Mouse (Mus musculus) forebrain, embryonic 16.5 days (tissue): ENCODE data around the gene Parm1. TPM values are rescaled to one million over a fixed set of nuclear protein-coding genes. Genes with fewer than 3 reads are reported as not detected.
A peak's percentile ranks its signal among the peaks of the same experiment; 100 is the strongest.

Experiments used
- ATAC-seq: fragments of 200-750 bp; cut with Nextera tagmentation; 2 replicates; pipeline ENCODE4 v1.8.0; 2017; ENCODE audit warnings: mild to moderate bottlenecking, moderate library complexity
- H3K27ac ChIP-seq: fragments of 300-500 bp; sonication (generic); 2 replicates; pipeline ENCODE4 v1.5.1; 2014; ENCODE audit warnings: low read length, control low read depth
- H3K27me3 ChIP-seq: fragments of 300-500 bp; sonication (generic); replicated peaks from 2 replicates; pipeline ENCODE4 v1.6.1; 2014; ENCODE audit warnings: low read length; ENCODE audit not compliant: control insufficient read depth, insufficient read depth
- H3K36me3 ChIP-seq: fragments of 300-500 bp; sonication (generic); 2 replicates; pipeline ENCODE4 v1.6.1; 2014; ENCODE audit not compliant: control insufficient read depth, insufficient read depth
- H3K4me1 ChIP-seq: fragments of 300-500 bp; sonication (generic); replicated peaks from 2 replicates; pipeline ENCODE4 v1.6.1; 2014; ENCODE audit warnings: low read length; ENCODE audit not compliant: control insufficient read depth, insufficient read depth
- H3K4me2 ChIP-seq: fragments of 300-500 bp; sonication (generic); 2 replicates; pipeline ENCODE4 v1.6.1; 2014; ENCODE audit warnings: mild to moderate bottlenecking, low read length, control low read depth
- H3K4me3 ChIP-seq: fragments of 300-500 bp; sonication (generic); replicated peaks from 2 replicates; pipeline ENCODE4 v1.5.1; 2014; ENCODE audit warnings: mild to moderate bottlenecking, low read length, control low read depth
- H3K9ac ChIP-seq: fragments of 300-500 bp; sonication (generic); replicated peaks from 2 replicates; pipeline ENCODE4 v1.6.1; 2014; ENCODE audit warnings: low read depth, low read length, control low read depth
- H3K9me3 ChIP-seq: fragments of 300-500 bp; sonication (generic); 2 replicates; pipeline ENCODE4 v1.6.1; 2016; ENCODE audit warnings: low read length; ENCODE audit not compliant: control insufficient read depth
- WGBS: fragments of 180-500 bp; shearing (Covaris S2); extraction: QIAGEN DNeasy Blood & Tissue Kit; methylation state at CpG from one replicate; pipeline ENCODE4 v1.1.7; 2014; 5-methylcytosine and 5-hydroxymethylcytosine counted together
- polyA plus RNA-seq: library from polyadenylated mRNA; unstranded; fragments of >200 nt; fragmentation: Nextera tagmentation; extraction: Ambion mirVana; gene quantifications from 2 replicates; pipeline ENCODE4 v1.2.1, GENCODE M21; 2015

The Parm1 gene
- polyA plus RNA-seq, 1 experiment from 2014 or later, result 6.1 TPM

DNA sequence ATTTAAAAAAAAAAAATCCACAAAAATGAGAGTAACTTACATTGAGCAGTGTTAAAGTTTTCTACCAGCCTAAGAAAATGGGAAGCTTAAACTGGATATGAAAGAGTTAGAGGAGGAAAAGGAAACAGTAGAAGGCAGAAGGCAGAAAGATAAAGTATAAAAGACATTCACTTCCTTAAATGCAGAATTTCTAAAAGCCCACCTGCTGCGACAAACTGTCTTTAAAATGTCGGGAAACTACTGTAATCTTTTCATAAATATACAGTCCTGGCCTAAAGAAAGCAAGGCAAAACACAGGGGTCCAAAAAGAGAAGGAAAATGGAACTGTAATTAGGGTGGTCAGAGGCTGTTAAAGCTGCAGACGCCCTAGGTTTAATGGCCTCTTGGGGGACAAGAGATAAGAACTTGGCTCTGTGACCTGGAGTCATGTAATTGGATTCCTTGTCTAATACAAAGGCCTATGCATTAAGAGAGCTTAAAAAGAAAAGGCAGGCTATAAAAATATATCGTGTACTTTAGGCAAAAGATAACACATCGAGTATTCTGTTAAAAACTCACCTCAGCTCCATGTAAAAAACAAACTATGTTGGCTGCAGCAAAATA, 13.0 kb upstream of the Parm1 start:
- Histone ChIP-seq H3K4me2 (no peak overlapping the region), H3K9ac (no peak overlapping the region), H3K27ac (no peak overlapping the region), H3K27me3 (no peaks in the 10 kb centered on the region), H3K36me3 (no peaks in the 10 kb centered on the region), H3K4me3 (no peak overlapping the region), H3K4me1 (no peaks in the 10 kb centered on the region), H3K9me3 (no peaks in the 10 kb centered on the region)
- ATAC-seq, result no peak
- WGBS, result 55% methylated on average over 5 of the region's 5 CpGs

DNA sequence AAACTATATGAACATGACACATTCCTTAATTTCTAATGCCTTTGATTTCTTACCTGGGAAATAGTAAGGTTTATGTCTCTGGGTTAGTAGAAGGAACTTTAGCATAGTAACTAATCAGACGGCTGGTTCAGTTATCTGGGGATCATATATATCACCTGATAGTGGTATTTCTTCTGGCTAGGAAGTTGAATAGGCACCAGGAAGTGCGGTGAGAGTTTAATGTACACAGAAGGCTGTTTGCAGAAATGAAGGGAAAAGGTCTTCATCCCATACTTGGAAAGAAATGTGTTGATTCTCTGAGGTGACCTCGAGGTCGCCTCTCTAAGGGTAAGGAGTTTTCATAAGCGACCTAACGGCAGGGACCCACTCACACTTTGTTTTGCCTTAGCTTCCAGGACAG, 338 bp upstream of the Parm1 start:
- Histone ChIP-seq H3K4me2 (peak overlapping the region; percentile 99), H3K9me3 (no peaks in the 10 kb centered on the region), H3K27ac (no peak overlapping the region), H3K9ac (no peak overlapping the region), H3K36me3 (no peaks in the 10 kb centered on the region), H3K4me1 (peaks cover 19% of the 10 kb centered on the region), H3K4me3 (peak overlapping the region; percentile 57), H3K27me3 (no peaks in the 10 kb centered on the region)
- ATAC-seq, result no peak
- WGBS, result 20% methylated on average over 6 of the region's 6 CpGs

DNA sequence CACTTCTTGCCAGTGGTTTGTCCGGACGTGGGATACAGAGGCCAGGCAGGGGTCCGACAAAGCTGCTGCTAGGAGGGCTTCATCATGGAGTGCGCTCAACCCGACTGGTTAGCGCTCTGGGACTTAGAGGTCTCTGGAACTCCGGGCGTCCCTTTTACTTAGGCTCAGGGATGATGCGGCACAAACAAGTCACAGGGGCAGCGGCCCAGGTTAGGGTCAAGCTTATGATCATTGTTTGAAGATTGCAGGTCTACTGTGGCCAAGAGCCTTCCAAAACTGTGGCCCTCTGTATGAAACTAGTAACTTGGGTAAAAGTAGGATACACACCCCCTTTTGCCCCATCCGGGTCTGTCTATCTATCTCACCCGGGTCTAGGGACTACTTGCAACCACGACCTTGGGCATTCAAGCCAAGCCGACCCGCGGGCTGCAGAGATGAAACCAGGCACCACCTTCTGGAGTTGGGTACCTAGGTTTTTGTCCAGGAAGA, 931 bp downstream of the Parm1 start:
- Histone ChIP-seq H3K4me1 (peaks cover 22% of the 10 kb centered on the region), H3K9me3 (no peaks in the 10 kb centered on the region), H3K9ac (peak overlapping the region; percentile 60), H3K36me3 (no peaks in the 10 kb centered on the region), H3K4me3 (peak overlapping the region; percentile 57), H3K27me3 (no peaks in the 10 kb centered on the region), H3K4me2 (peak overlapping the region; percentile 99), H3K27ac (no peak overlapping the region)
- no peak for ATAC-seq
- WGBS, result 3% methylated on average over 16 of the region's 16 CpGs

DNA sequence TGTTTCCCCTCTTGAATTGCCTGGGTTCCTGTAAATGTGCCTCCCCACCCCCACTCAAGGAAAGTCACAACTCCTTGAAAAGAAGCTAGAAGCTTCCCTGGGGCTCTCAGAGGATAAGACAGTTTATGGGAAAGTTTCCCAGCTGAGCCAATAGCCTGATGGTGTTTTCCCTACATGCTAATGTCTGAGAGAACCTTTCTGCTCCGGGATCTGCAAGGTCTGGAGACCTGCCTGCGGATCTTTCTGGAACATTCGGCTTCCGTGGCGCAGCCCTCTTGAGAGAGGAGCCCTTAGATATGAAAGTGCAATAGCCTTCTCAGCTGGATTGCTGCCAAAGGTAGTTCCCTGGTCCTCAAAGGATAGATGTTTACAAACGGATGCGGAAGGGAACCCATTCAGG, 1.5 kb downstream of the Parm1 start:
- 15% methylated on average over 7 of the region's 7 CpGs for WGBS
- Histone ChIP-seq H3K4me3 (peak overlapping the region; percentile 57), H3K4me2 (peak overlapping the region; percentile 99), H3K27me3 (no peaks in the 10 kb centered on the region), H3K9ac (no peak overlapping the region), H3K9me3 (no peaks in the 10 kb centered on the region), H3K36me3 (no peaks in the 10 kb centered on the region), H3K4me1 (peaks cover 22% of the 10 kb centered on the region), H3K27ac (no peak overlapping the region)
- no peak for ATAC-seq

DNA sequence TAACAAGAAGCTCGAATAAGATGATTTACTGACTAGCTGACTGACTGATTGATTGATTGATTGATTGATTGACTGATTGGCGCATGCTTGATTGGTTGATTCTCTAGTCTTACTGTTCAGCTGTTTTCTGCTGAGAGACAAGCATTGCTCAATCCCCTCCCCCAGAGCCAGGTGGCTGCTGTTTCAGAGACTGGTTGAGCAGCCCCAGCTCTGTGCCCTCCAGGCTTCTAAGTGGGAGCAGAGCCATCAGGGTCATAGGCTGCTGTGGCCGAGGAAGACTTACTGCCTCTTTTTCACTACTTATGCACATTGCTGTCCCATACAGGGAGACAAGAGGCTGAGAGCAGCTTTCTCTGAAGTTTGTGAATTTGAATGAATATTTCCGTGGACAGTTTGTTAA, 2.1 kb downstream of the Parm1 start:
- Histone ChIP-seq H3K9ac (no peak overlapping the region), H3K27me3 (no peaks in the 10 kb centered on the region), H3K27ac (no peak overlapping the region), H3K4me2 (no peak overlapping the region; the same call in 1 of the 2 replicates), H3K36me3 (no peaks in the 10 kb centered on the region), H3K9me3 (no peaks in the 10 kb centered on the region), H3K4me1 (peaks cover 22% of the 10 kb centered on the region), H3K4me3 (no peak overlapping the region)
- WGBS, result 57% methylated on average over 4 of the region's 4 CpGs
- ATAC-seq, result no peak

DNA sequence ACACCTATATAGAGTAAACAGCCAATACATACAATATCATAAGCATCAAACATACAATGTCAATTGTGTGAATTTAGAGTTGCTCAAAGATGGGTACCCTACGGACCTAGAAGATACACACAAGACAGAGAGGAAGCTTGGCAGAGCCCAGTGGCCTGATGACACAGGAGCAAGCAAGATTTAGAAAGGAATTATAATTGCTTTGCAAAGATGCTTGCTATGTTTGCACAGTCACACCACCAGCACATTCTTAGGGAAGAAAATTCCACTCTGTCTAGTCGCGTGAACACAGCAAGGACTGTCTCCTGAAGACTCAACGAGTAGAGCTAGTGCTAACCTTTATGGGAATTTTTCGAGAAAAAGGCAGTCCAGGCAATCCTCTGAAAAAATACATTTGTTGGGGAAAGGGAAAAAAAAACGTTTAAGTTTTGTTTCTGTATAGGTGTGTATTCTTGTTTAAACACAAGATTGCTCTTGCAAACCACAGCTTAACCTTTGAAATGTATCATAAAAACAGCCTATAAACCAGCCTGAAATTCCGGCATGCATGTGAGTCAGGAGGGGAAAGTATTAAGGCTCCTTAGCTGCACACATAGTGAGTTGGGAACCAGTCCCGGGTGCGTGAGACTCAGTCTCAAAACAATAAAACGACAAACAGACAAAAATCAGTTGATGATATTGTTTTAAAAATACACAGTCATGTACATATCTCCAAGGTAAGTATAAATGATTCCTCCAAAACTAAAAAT, 15.5 kb downstream of the Parm1 start:
- H3K4me3 ChIP-seq, result no peak overlapping the region
- H3K9me3 ChIP-seq, result no peaks in the 10 kb centered on the region
- no peak overlapping the region for H3K9ac ChIP-seq
- ATAC-seq, result no peak
- no peak overlapping the region for H3K27ac ChIP-seq
- H3K27me3 ChIP-seq, result no peaks in the 10 kb centered on the region
- H3K36me3 ChIP-seq, result no peaks in the 10 kb centered on the region
- H3K4me2 ChIP-seq, result no peak overlapping the region
- no peaks in the 10 kb centered on the region for H3K4me1 ChIP-seq
- WGBS, result 87% methylated on average over 10 of the region's 10 CpGs

DNA sequence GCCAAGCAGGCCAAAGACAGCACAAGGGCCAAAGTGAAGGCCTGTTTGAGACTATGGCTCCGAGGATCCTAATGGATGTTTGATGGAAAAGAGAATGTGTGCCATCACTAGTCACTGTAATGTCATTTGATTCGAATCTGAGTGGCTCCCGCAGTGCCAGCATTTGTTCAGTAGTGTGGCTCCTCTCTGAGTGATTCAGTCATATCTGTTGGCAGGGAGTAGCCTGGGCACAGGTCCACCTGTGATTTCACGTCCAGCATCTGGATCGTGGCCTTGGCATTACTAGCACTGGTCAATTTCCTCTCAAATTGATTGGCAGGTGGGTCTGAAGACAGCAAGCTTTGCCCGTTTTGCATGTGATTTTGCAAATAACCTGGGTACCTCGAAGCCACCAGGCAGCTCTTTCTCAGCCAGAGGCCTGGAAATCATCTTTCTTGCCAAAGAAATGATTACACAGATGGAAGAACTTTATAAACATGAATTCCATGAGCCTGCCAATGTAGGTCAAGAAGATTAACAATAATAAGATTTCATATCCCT, 41.7 kb downstream of the Parm1 start:
- H3K27ac ChIP-seq, result no peak overlapping the region
- peaks cover 9% of the 10 kb centered on the region for H3K4me1 ChIP-seq
- no peak overlapping the region for H3K9ac ChIP-seq
- peak; percentile 77 for ATAC-seq
- H3K4me2 ChIP-seq, result no peak overlapping the region
- no peaks in the 10 kb centered on the region for H3K9me3 ChIP-seq
- no peak overlapping the region for H3K4me3 ChIP-seq
- no peaks in the 10 kb centered on the region for H3K27me3 ChIP-seq
- WGBS, result 68% methylated on average over 7 of the region's 7 CpGs
- no peaks in the 10 kb centered on the region for H3K36me3 ChIP-seq

DNA sequence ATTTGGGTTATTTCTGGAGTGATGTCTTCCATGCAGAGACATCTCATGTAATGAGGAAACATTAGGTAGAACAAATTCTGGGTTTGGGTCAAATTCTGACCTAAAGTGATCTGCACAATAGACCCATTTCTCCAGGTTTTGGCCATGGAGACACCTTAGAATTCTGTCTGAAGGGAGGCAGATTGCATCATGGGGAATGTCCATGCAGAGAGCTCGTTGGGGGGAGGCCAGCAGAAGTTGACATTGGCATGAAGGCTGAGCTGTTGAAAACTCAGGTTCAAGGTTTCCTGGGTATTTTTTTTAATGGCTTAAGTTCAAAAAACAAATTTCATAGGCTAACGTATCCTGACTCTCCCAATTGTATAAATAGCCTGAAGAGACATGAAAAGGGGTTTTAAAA, 42.3 kb downstream of the Parm1 start:
- no peak for ATAC-seq
- Histone ChIP-seq H3K4me1 (peaks cover 10% of the 10 kb centered on the region), H3K27me3 (no peaks in the 10 kb centered on the region), H3K36me3 (no peaks in the 10 kb centered on the region), H3K27ac (no peak overlapping the region), H3K9ac (no peak overlapping the region), H3K4me3 (no peak overlapping the region), H3K9me3 (no peaks in the 10 kb centered on the region), H3K4me2 (no peak overlapping the region)
- WGBS, result 73% methylated on average over 2 of the region's 2 CpGs

DNA sequence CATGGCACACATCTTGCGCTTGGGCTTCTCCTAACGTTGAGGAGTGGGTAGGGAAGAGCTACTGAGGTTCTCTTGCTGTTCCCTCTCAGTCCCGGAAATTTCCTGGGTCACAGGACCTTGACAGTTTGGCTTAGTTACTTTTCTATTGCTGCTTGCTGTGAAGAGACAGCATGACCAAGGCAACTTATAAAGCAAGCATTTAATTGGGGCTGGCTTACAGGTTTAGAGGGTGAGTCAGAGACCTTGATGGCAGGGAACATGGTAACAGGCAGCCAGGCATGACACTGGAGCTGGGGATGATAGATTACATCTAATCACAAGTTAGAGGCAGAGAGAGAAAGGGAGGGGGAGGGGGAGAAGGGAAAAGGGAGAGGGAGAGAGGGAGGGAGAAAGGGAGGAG, 44.0 kb downstream of the Parm1 start:
- peaks cover 10% of the 10 kb centered on the region for H3K4me1 ChIP-seq
- no peak overlapping the region for H3K27ac ChIP-seq
- H3K27me3 ChIP-seq, result no peaks in the 10 kb centered on the region
- H3K4me3 ChIP-seq, result no peak overlapping the region
- H3K9me3 ChIP-seq, result no peaks in the 10 kb centered on the region
- no peaks in the 10 kb centered on the region for H3K36me3 ChIP-seq
- ATAC-seq, result no peak
- WGBS, result 93% methylated on average over 3 of the region's 3 CpGs
- H3K9ac ChIP-seq, result no peak overlapping the region
- no peak overlapping the region for H3K4me2 ChIP-seq
